ENCODE assay signal across 8 mouse cellular contexts in the genomic region with DNA sequence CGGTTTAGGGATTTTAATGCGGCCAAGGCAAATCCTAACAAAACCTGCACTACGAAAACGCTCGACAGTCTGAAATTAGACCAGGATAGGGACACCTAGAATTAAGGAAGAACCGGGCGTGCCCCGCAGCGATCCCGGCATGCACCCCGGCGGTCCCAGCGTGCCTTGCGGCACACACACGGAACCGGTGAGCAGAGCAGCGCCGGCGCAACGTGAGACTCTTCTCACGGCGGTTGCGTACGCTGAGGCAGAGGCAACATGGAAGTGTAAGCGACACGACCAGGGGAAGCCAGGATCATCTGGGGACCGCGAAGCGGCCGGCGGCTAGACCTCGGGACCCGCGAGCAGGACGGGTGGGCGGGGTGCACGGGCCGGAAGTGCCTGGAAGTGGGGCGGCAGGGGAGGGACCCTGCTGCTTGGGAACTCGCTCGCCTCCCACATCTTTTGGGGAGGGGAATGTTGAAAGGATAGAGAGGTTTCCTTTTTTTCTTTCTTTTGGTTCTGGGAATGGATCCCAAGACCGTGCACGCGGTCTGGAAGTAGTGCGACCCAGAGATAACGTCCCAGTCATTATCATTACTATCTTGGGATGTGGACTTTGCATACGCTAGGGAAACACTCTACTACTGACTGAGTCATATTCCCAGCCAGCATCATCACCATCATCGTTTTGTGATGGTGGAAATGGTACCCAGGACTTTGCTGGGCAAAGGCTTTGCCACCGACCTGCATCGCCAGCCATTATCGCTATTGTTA. TPM values are rescaled to one million over a fixed set of nuclear protein-coding genes. Genes with fewer than 3 reads are reported as not detected.
DNase-seq lines count a peak whose midpoint lies in the region; ATAC-seq lines count a peak whose summit lies in the region.

Gene Asl, minus strand, starts transcription at position 106 of the 756 bp plus-strand sequence.
Gene Crcp, plus strand, starts transcription at position 149 of the 756 bp plus-strand sequence.

- no peaks in the 10 kb centered on the region for H3K27me3 ChIP-seq in megakaryocyte, embryonic 14.5 days (replicated peaks)

- no peaks in the 10 kb centered on the region for H3K9me3 ChIP-seq in megakaryocyte, embryonic 14.5 days

- peaks cover 72% of the 10 kb centered on the region for H3K4me1 ChIP-seq in megakaryocyte, embryonic 14.5 days

- peak within 1 kb of the TSS; percentile 96 for H3K4me3 ChIP-seq in megakaryocyte, embryonic 14.5 days (replicated peaks)

- intact Hi-C loops in gastrocnemius, postnatal 14 days (cut with DNase I; ENCODE audit: low total_unique reads) = no loop called here

- peak; percentile 83 to 86 for DNase-seq in adrenal gland, adult 18-20 months (ENCODE audit: low spot score in 2 of 2)
- DNase-seq in embryo, embryonic 10.5 days (ENCODE audit: low spot score) = peak; percentile 86
- DNase-seq in gastrocnemius, postnatal 14 days = peak; percentile 85
- DNase-seq in left cerebral cortex, adult 9 months (ENCODE audit: low spot score in 2 of 2) = peak; percentile 54 to 83
- peak; percentile 91 for DNase-seq in right cerebral cortex, postnatal 10 days (ENCODE audit: low spot score in 2 of 2)
- DNase-seq in urinary bladder, postnatal 14 days (ENCODE audit: low spot score) = peak; percentile 86

- ATAC-seq in inflammation-experienced regulatory T-cells, adult 6 months = peak; percentile 72

- H3K36me3 ChIP-seq in megakaryocyte, embryonic 14.5 days (replicated peaks; ENCODE audit: low read length) = peaks cover 14% of the 10 kb centered on the region

RNA-seq across cellular contexts. Expression of gene Asl, which starts in this region (rescaled TPM):
- 100 to 1,000 TPM in 1 of 2 experiments, 10 to 100 TPM in 1; 80.6 to 121 TPM for total RNA-seq in adrenal gland, adult 18-20 months (2021)
- 10 to 100 TPM; 12.5 to 15.8 TPM for total RNA-seq in gastrocnemius, postnatal 14 days (2021)
- polyA plus RNA-seq in inflammation-experienced regulatory T-cells, adult 6 months (2017; shearing (Covaris generic)) = 100 to 1,000 TPM in 2 of 3 experiments, 10 to 100 TPM in 1; 92.0 to 107 (median 100) TPM
- polyA plus RNA-seq in megakaryocyte, embryonic 14.5 days (2012; ENCODE audit: insufficient read depth, low replicate concordance) = 16.1 and 48.0 TPM in 2 replicates

RNA-seq across cellular contexts. Expression of gene Crcp, which starts in this region (rescaled TPM):
- total RNA-seq in adrenal gland, adult 18-20 months (2021) = 10 to 100 TPM; 26.0 to 40.2 TPM
- total RNA-seq in gastrocnemius, postnatal 14 days (2021) = 10 to 100 TPM; 11.1 to 12.6 TPM
- 10 to 100 TPM; 58.3 to 70.9 (median 58.4) TPM for polyA plus RNA-seq in inflammation-experienced regulatory T-cells, adult 6 months (2017; shearing (Covaris generic))
- polyA plus RNA-seq in megakaryocyte, embryonic 14.5 days (2012; ENCODE audit: insufficient read depth, low replicate concordance) = 11.4 TPM in 1 of 2 replicates, not detected in the other

Comparison
In these comparisons a context has a peak if more than half of its experiments do, and no peak if none do; other contexts are left out.
1. Peak in every context shown above with its lines: DNase-seq, ATAC-seq and H3K4me3 ChIP-seq.
2. RNA of gene Asl (total RNA-seq): 80.6 to 121 TPM in adrenal gland, adult 18-20 months; 12.5 to 15.8 TPM in gastrocnemius, postnatal 14 days; every median in the first group is over 4 times any median in the second.